Mouse (Mus musculus): ENCODE results near the gene Orai3.
A peak's percentile ranks its signal among the peaks of the same experiment; 100 is the strongest.

DNA sequence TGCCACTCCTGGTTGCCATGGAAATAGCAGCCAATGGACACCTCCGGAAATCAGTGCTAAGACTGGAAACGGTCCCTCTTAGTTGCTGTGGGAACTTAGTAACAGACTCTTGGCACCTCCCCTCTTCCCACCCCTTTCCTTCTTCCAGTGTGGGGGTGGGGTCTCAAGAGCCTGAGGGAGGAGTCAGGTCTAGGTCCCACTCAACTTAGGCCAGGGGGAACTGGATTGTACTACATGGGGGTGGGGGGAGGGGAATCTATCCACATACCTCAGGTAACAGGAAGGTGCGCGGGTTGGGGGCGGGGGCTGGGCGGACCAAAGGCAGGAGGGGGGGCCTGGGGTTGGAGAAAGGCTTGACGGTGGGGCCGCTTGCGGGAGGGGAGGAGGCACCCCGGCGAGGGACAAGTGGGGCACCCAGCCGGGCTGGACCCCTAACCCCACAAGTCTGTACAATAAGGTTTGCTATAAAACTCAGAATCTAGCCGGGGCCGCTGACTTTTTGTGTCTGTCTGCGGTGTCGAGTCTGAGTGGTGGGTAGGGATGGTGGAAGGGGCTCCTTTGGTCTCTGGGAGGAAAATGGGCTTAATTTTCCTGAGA is 520 bp upstream of the Orai3 start:
- no peak for TF ChIP-seq MAX (IDR thresholded peaks at IDR 0.05; ENCODE audit: low read length)
- no peak for TF ChIP-seq GATA1 (IDR thresholded peaks at IDR 0.05; ENCODE audit: low read depth, low read length)
- peak; percentile 79 for TF ChIP-seq ELF1 (IDR thresholded peaks at IDR 0.05; ENCODE audit: low read depth, low read length)
- TF ChIP-seq CTCF (IDR thresholded peaks at IDR 0.05 in 2 of 3, conservative IDR thresholded peaks at IDR 0.05 in 1 of 3; ENCODE audit: control insufficient read depth in 1 of 3, insufficient read depth in 1 of 3, low read depth in 2 of 3, low read length in 3 of 3, poor library complexity in 1 of 3, severe bottlenecking in 1 of 3) = no peak
- no peak for TF ChIP-seq SMC3 (IDR thresholded peaks at IDR 0.05; ENCODE audit: low read depth, low read length)
- TF ChIP-seq POLR2A (IDR thresholded peaks at IDR 0.05; ENCODE audit: control insufficient read depth in 1 of 2, insufficient read depth in 1 of 2, low read depth in 1 of 2, low read length in 2 of 2, poor library complexity in 1 of 2) = no peak
- no peak for TF ChIP-seq E2F4 (IDR thresholded peaks at IDR 0.05; ENCODE audit: borderline replicate concordance, low read depth, low read length)
- TF ChIP-seq ZNF384 (IDR thresholded peaks at IDR 0.05; ENCODE audit: low read depth, low read length) = no peak
- TF ChIP-seq MAFK (IDR thresholded peaks at IDR 0.05; ENCODE audit: borderline replicate concordance, low read depth, low read length) = no peak
- peak; percentile 69 for TF ChIP-seq RCOR1 (IDR thresholded peaks at IDR 0.05; ENCODE audit: low read depth, low read length)
- no peak for TF ChIP-seq POLR2AphosphoS5 (IDR thresholded peaks at IDR 0.05; ENCODE audit: borderline replicate concordance, low read depth, low read length)
